Mouse (Mus musculus) midbrain, embryonic 15.5 days (tissue): Measurements from ENCODE around the gene Gm20388. TPM values are rescaled to one million over a fixed set of nuclear protein-coding genes. Genes with fewer than 3 reads are reported as not detected.
"Not testable (repeated sequence)": the region's sequence is repeated elsewhere in the genome, so short reads cannot be mapped to it uniquely, and the experiment has no call there.

Experiments used
- ATAC-seq: fragments of 200-750 bp; cut with Nextera tagmentation; replicated peaks from 2 replicates; pipeline ENCODE4 v1.8.0; 2017; ENCODE audit warnings: moderate TSS enrichment
- H3K27ac ChIP-seq: fragments of 300-500 bp; sonication (generic); 2 replicates; pipeline ENCODE4 v1.5.1; 2015; ENCODE audit warnings: mild to moderate bottlenecking, inconsistent platforms
- H3K27me3 ChIP-seq: fragments of 300-500 bp; sonication (generic); replicated peaks from 2 replicates; pipeline ENCODE4 v1.6.1; 2015; ENCODE audit warnings: inconsistent platforms
- H3K36me3 ChIP-seq: fragments of 300-500 bp; sonication (generic); replicated peaks from 2 replicates; pipeline ENCODE4 v1.6.1; 2015; ENCODE audit warnings: inconsistent platforms
- H3K4me1 ChIP-seq: fragments of 300-500 bp; sonication (generic); 2 replicates; pipeline ENCODE4 v1.6.1; 2015; ENCODE audit warnings: inconsistent platforms
- H3K4me2 ChIP-seq: fragments of 300-500 bp; sonication (generic); 2 replicates; pipeline ENCODE4 v1.6.1; 2015; ENCODE audit warnings: inconsistent platforms, mild to moderate bottlenecking, moderate library complexity
- H3K4me3 ChIP-seq: fragments of 300-500 bp; sonication (generic); 2 replicates; pipeline ENCODE4 v1.5.1; 2015; ENCODE audit warnings: mild to moderate bottlenecking, inconsistent platforms
- H3K9ac ChIP-seq: fragments of 300-500 bp; sonication (generic); 2 replicates; pipeline ENCODE4 v1.6.1; 2015; ENCODE audit warnings: mild to moderate bottlenecking, inconsistent platforms
- H3K9me3 ChIP-seq: fragments of 300-500 bp; sonication (generic); 2 replicates; pipeline ENCODE4 v1.6.1; 2016; ENCODE audit warnings: inconsistent platforms
- WGBS: fragments of 180-500 bp; shearing (Covaris S2); methylation state at CpG from one replicate; pipeline ENCODE4 v1.1.7; 2015; ENCODE audit warnings: mixed read lengths; 5-methylcytosine and 5-hydroxymethylcytosine counted together
- polyA plus RNA-seq: library from polyadenylated mRNA; unstranded; fragments of >200 nt; fragmentation: Nextera tagmentation; extraction: Ambion mirVana; gene quantifications from 2 replicates; pipeline ENCODE4 v1.2.1, GENCODE M21; 2015

Gene Gm20388
- polyA plus RNA-seq, 1 experiment from 2014 or later, result 5.6 TPM

GRCm38 (mm10) chr8:123274447-123274846, 3363.8 kb downstream of the Gm20388 start:
- Histone ChIP-seq H3K4me2 (no peak overlapping the region), H3K9me3 (no peaks in the 10 kb centered on the region), H3K27me3 (no peaks in the 10 kb centered on the region), H3K9ac (no peak overlapping the region), H3K4me1 (no peaks in the 10 kb centered on the region), H3K4me3 (no peak overlapping the region), H3K36me3 (0 out of 2 replicates have a peak, but pooled peaks cover 8% of the 10 kb centered on the region), H3K27ac (no peak overlapping the region)
- ATAC-seq, result no peak
- WGBS, result 80% methylated on average over 5 of the region's 5 CpGs

- H3K4me3 ChIP-seq, result no peak overlapping the region
- 0 out of 2 replicates have a peak, but pooled peaks cover 2% of the 10 kb centered on the region for H3K36me3 ChIP-seq
- WGBS, result 93% methylated on average over 12 of the region's 12 CpGs
- H3K4me1 ChIP-seq, result no peaks in the 10 kb centered on the region
- no peaks in the 10 kb centered on the region for H3K27me3 ChIP-seq
- no peak for ATAC-seq
- H3K4me2 ChIP-seq, result no peak overlapping the region
- no peak overlapping the region for H3K27ac ChIP-seq
- H3K9me3 ChIP-seq, result no peaks in the 10 kb centered on the region
- no peak overlapping the region for H3K9ac ChIP-seq
These were observed 3364.5 kb downstream of the Gm20388 start for GRCm38 (mm10) chr8:123275096-123275495.

- H3K4me1 ChIP-seq, result no peaks in the 10 kb centered on the region
- H3K27me3 ChIP-seq, result no peaks in the 10 kb centered on the region
- no peaks in the 10 kb centered on the region for H3K9me3 ChIP-seq
- no peak overlapping the region for H3K27ac ChIP-seq
- no peak overlapping the region for H3K4me2 ChIP-seq
- no peak overlapping the region for H3K9ac ChIP-seq
- WGBS, result 85% methylated on average over 7 of the region's 7 CpGs
- no peaks in the 10 kb centered on the region for H3K36me3 ChIP-seq
- no peak for ATAC-seq
- H3K4me3 ChIP-seq, result no peak overlapping the region
These were observed 3367.8 kb downstream of the Gm20388 start for GRCm38 (mm10) chr8:123278445-123278844.

- H3K36me3 ChIP-seq, result no peaks in the 10 kb centered on the region
- WGBS, result 92% methylated on average over 4 of the region's 4 CpGs
- H3K27ac ChIP-seq, result no peak overlapping the region
- H3K9ac ChIP-seq, result no peak overlapping the region
- no peaks in the 10 kb centered on the region for H3K9me3 ChIP-seq
- H3K4me3 ChIP-seq, result no peak overlapping the region
- H3K4me1 ChIP-seq, result no peaks in the 10 kb centered on the region
- no peak for ATAC-seq
- H3K4me2 ChIP-seq, result no peak overlapping the region
- no peaks in the 10 kb centered on the region for H3K27me3 ChIP-seq
These were observed 3369.2 kb downstream of the Gm20388 start for GRCm38 (mm10) chr8:123279828-123280227.

- Histone ChIP-seq H3K4me1 (no peaks in the 10 kb centered on the region), H3K4me2 (no peak overlapping the region), H3K4me3 (no peak overlapping the region), H3K9me3 (no peaks in the 10 kb centered on the region), H3K9ac (no peak overlapping the region), H3K27me3 (no peaks in the 10 kb centered on the region), H3K36me3 (no peaks in the 10 kb centered on the region), H3K27ac (no peak overlapping the region)
- ATAC-seq, result no peak
- 89% methylated on average over 13 of the region's 13 CpGs for WGBS
These were observed 3369.9 kb downstream of the Gm20388 start for GRCm38 (mm10) chr8:123280302-123281094.

- ATAC-seq, H3K4me3 ChIP-seq: not testable (repeated sequence)
- WGBS, result 95% methylated on average over 5 of the region's 6 CpGs
These were observed 3372.4 kb downstream of the Gm20388 start for GRCm38 (mm10) chr8:123282994-123283393.

GRCm38 (mm10) chr8:123283991-123284390, 3373.3 kb downstream of the Gm20388 start:
- no peaks in the 10 kb centered on the region for H3K27me3 ChIP-seq
- no peaks in the 10 kb centered on the region for H3K9me3 ChIP-seq
- H3K4me2 ChIP-seq, result no peak overlapping the region
- H3K4me1 ChIP-seq, result no peaks in the 10 kb centered on the region
- H3K27ac ChIP-seq, result no peak overlapping the region
- H3K36me3 ChIP-seq, result no peaks in the 10 kb centered on the region
- ATAC-seq, result no peak
- no peak overlapping the region for H3K4me3 ChIP-seq
- H3K9ac ChIP-seq, result no peak overlapping the region
- 90% methylated on average over 7 of the region's 7 CpGs for WGBS

More at GRCm38 (mm10) chr8:123282994-123283393, 3372.4 kb downstream of the Gm20388 start:
- not testable (repeated sequence) for H3K4me2 ChIP-seq, H3K9ac ChIP-seq, H3K27ac ChIP-seq, H3K36me3 ChIP-seq, H3K4me1 ChIP-seq, H3K27me3 ChIP-seq, H3K9me3 ChIP-seq

- WGBS, result 93% methylated on average over 5 of the region's 5 CpGs
- ATAC-seq, result no peak
- H3K4me3 ChIP-seq, result no peak overlapping the region
These were observed 3373.9 kb downstream of the Gm20388 start for GRCm38 (mm10) chr8:123284493-123284892.

GRCm38 (mm10) chr8:123287362-123287761, 3376.7 kb downstream of the Gm20388 start:
- Histone ChIP-seq H3K4me1 (no peaks in the 10 kb centered on the region), H3K36me3 (no peaks in the 10 kb centered on the region), H3K4me2 (no peak overlapping the region), H3K9me3 (no peaks in the 10 kb centered on the region), H3K27ac (no peak overlapping the region), H3K27me3 (no peaks in the 10 kb centered on the region), H3K4me3 (no peak overlapping the region), H3K9ac (no peak overlapping the region)
- no peak for ATAC-seq
- 96% methylated on average over 17 of the region's 17 CpGs for WGBS

More at GRCm38 (mm10) chr8:123284493-123284892, 3373.9 kb downstream of the Gm20388 start:
- no peak overlapping the region for H3K9ac ChIP-seq
- no peaks in the 10 kb centered on the region for H3K27me3 ChIP-seq
- H3K27ac ChIP-seq, result no peak overlapping the region
- H3K4me1 ChIP-seq, result no peaks in the 10 kb centered on the region
- no peaks in the 10 kb centered on the region for H3K9me3 ChIP-seq
- no peaks in the 10 kb centered on the region for H3K36me3 ChIP-seq
- no peak overlapping the region for H3K4me2 ChIP-seq

GRCm38 (mm10) chr8:123290166-123290565, 3379.5 kb downstream of the Gm20388 start:
- Histone ChIP-seq H3K4me3 (no peak overlapping the region), H3K4me2 (no peak overlapping the region), H3K36me3 (no peaks in the 10 kb centered on the region), H3K9ac (no peak overlapping the region), H3K27ac (no peak overlapping the region), H3K9me3 (no peaks in the 10 kb centered on the region), H3K4me1 (no peaks in the 10 kb centered on the region), H3K27me3 (no peaks in the 10 kb centered on the region)
- WGBS, result 79% methylated on average over 4 of the region's 4 CpGs
- ATAC-seq, result no peak

- Histone ChIP-seq H3K9ac (no peak overlapping the region), H3K27ac (no peak overlapping the region), H3K36me3 (no peaks in the 10 kb centered on the region), H3K9me3 (no peaks in the 10 kb centered on the region), H3K4me1 (no peaks in the 10 kb centered on the region), H3K4me2 (no peak overlapping the region), H3K27me3 (no peaks in the 10 kb centered on the region), H3K4me3 (no peak overlapping the region)
- WGBS, result 94% methylated on average over 8 of the region's 8 CpGs
- no peak for ATAC-seq
These were observed 3380.0 kb downstream of the Gm20388 start for GRCm38 (mm10) chr8:123290679-123291078.

- H3K27ac ChIP-seq, result no peak overlapping the region
- no peaks in the 10 kb centered on the region for H3K9me3 ChIP-seq
- no peaks in the 10 kb centered on the region for H3K36me3 ChIP-seq
- 91% methylated on average over 8 of the region's 8 CpGs for WGBS
- no peaks in the 10 kb centered on the region for H3K4me1 ChIP-seq
- H3K27me3 ChIP-seq, result no peaks in the 10 kb centered on the region
- no peak overlapping the region for H3K4me2 ChIP-seq
- no peak overlapping the region for H3K4me3 ChIP-seq
- H3K9ac ChIP-seq, result no peak overlapping the region
- no peak for ATAC-seq
These were observed 3381.1 kb downstream of the Gm20388 start for GRCm38 (mm10) chr8:123291716-123292115.

- WGBS, result 91% methylated on average over 3 of the region's 3 CpGs
- no peaks in the 10 kb centered on the region for H3K4me1 ChIP-seq
These were observed 3381.6 kb downstream of the Gm20388 start for GRCm38 (mm10) chr8:123292281-123292680.

More at GRCm38 (mm10) chr8:123292281-123292680, 3381.6 kb downstream of the Gm20388 start:
- Histone ChIP-seq H3K9me3 (no peaks in the 10 kb centered on the region), H3K27ac (no peak overlapping the region), H3K4me3 (no peak overlapping the region), H3K36me3 (no peaks in the 10 kb centered on the region), H3K9ac (no peak overlapping the region), H3K27me3 (no peaks in the 10 kb centered on the region), H3K4me2 (no peak overlapping the region)
- ATAC-seq, result no peak
